Mouse (Mus musculus) MEL (cell line): Measurements from ENCODE around the gene 4930579F01Rik. TPM values are rescaled to one million over a fixed set of nuclear protein-coding genes. Genes with fewer than 3 reads are reported as not detected.

Experiments
- DNase-seq: peaks from one replicate; pipeline ENCODE4 v3.0.0; 2011; ENCODE audit warnings: low read depth, low spot score
- H3K27ac ChIP-seq: 2 replicates; pipeline ENCODE4 v1.5.1; 2012; ENCODE audit warnings: low read depth, mild to moderate bottlenecking, control low read depth, low read length, moderate library complexity; ENCODE audit not compliant: control insufficient read depth
- H3K27me3 ChIP-seq, 2 experiments: fragments of 150-350 bp in 1 of 2; sonication (generic) in 1 of 2; 2 replicates each; pipeline ENCODE4 v1.6.1; 2012; ENCODE audit warnings: low read length in 2 of 2, mild to moderate bottlenecking in 2 of 2, improper control_type of control experiment in 1 of 2, moderate library complexity in 1 of 2; ENCODE audit not compliant: insufficient read depth in 2 of 2, control insufficient read depth in 1 of 2
- H3K36me3 ChIP-seq, 2 experiments: 2 replicates each; pipeline ENCODE4 v1.6.1; 2012 to 2014; ENCODE audit warnings: low read length in 2 of 2, improper control_type of control experiment in 1 of 2, inconsistent platforms in 1 of 2, mild to moderate bottlenecking in 1 of 2; ENCODE audit not compliant: insufficient read depth in 2 of 2, control insufficient read depth in 1 of 2
- H3K4me1 ChIP-seq, 2 experiments: fragments of 150-350 bp in 1 of 2; sonication (generic) in 1 of 2; 2 replicates each; pipeline ENCODE4 v1.6.1; 2012; ENCODE audit warnings: low read length in 2 of 2, improper control_type of control experiment in 1 of 2, mild to moderate bottlenecking in 1 of 2; ENCODE audit not compliant: insufficient read depth in 2 of 2, control insufficient read depth in 1 of 2
- H3K4me3 ChIP-seq, 2 experiments: fragments of 150-350 bp in 1 of 2; sonication (generic) in 1 of 2; 2 replicates each; pipeline ENCODE4 v1.5.1; 2012; ENCODE audit warnings: low read depth in 2 of 2, low read length in 2 of 2, mild to moderate bottlenecking in 2 of 2, moderate library complexity in 2 of 2, control low read depth in 1 of 2, improper control_type of control experiment in 1 of 2; ENCODE audit not compliant: control insufficient read depth in 1 of 2, insufficient read depth in 1 of 2
- H3K79me2 ChIP-seq: 2 replicates; pipeline ENCODE4 v1.6.1; 2012; ENCODE audit warnings: mild to moderate bottlenecking, low read length, moderate library complexity; ENCODE audit not compliant: control insufficient read depth, poor library complexity, insufficient read depth
- H3K9ac ChIP-seq: 2 replicates; pipeline ENCODE4 v1.6.1; 2012; ENCODE audit warnings: low read depth, mild to moderate bottlenecking, control low read depth, low read length, moderate library complexity; ENCODE audit not compliant: control insufficient read depth, poor library complexity, severe bottlenecking
- H3K9me3 ChIP-seq: fragments of 150-350 bp; sonication (generic); replicated peaks from 2 replicates; pipeline ENCODE4 v1.6.1; 2012; ENCODE audit warnings: mild to moderate bottlenecking, low read length, improper control_type of control experiment, moderate library complexity; ENCODE audit not compliant: insufficient read depth
- CHD1 ChIP-seq: IDR thresholded peaks from 2 replicates; pipeline ENCODE4 v1.6.1; 2012; ENCODE audit warnings: low read depth, mild to moderate bottlenecking, inconsistent platforms, low read length, improper control_type of control experiment
- CHD2 ChIP-seq: IDR thresholded peaks from 2 replicates; pipeline ENCODE4 v1.6.1; 2011; ENCODE audit warnings: low read length, improper control_type of control experiment
- CTCF ChIP-seq, 3 experiments: IDR thresholded peaks in 2 of 3; conservative IDR thresholded peaks in 1 of 3; 2 replicates each; pipeline ENCODE4 v1.5.1; 2011 to 2012; ENCODE audit warnings: low read length in 3 of 3, low read depth in 2 of 3, mild to moderate bottlenecking in 2 of 3, improper control_type of control experiment in 1 of 3, inconsistent platforms in 1 of 3, mixed read lengths in 1 of 3, moderate library complexity in 1 of 3; ENCODE audit not compliant: control insufficient read depth in 1 of 3, insufficient read depth in 1 of 3, poor library complexity in 1 of 3, severe bottlenecking in 1 of 3
- E2F4 ChIP-seq: IDR thresholded peaks from 2 replicates; pipeline ENCODE4 v1.6.1; 2011; ENCODE audit warnings: low read depth, low read length, improper control_type of control experiment, borderline replicate concordance
- ELF1 ChIP-seq: IDR thresholded peaks from 2 replicates; pipeline ENCODE4 v1.6.1; 2014; ENCODE audit warnings: low read depth, mild to moderate bottlenecking, inconsistent platforms, low read length, improper control_type of control experiment, moderate library complexity
- EP300 ChIP-seq, 2 experiments: IDR thresholded peaks; 2 replicates each; pipeline ENCODE4 v1.6.1; 2011; ENCODE audit warnings: improper control_type of control experiment in 2 of 2, low read length in 2 of 2, low read depth in 1 of 2, mild to moderate bottlenecking in 1 of 2
- ETS1 ChIP-seq: IDR thresholded peaks from 2 replicates; pipeline ENCODE4 v1.6.1; 2012; ENCODE audit warnings: low read depth, mild to moderate bottlenecking, inconsistent platforms, low read length, improper control_type of control experiment, moderate library complexity
- JUND ChIP-seq: IDR thresholded peaks from 2 replicates; pipeline ENCODE4 v1.6.1; 2011; ENCODE audit warnings: low read depth, mild to moderate bottlenecking, improper control_type of control experiment, low read length
- MAFK ChIP-seq: IDR thresholded peaks from 2 replicates; pipeline ENCODE4 v1.6.1; 2011; ENCODE audit warnings: low read depth, mild to moderate bottlenecking, low read length, improper control_type of control experiment, borderline replicate concordance
- MAX ChIP-seq: IDR thresholded peaks from 2 replicates; pipeline ENCODE4 v1.6.1; 2011; ENCODE audit warnings: low read length, improper control_type of control experiment
- MEF2A ChIP-seq: IDR thresholded peaks from 2 replicates; pipeline ENCODE4 v1.6.1; 2014; ENCODE audit warnings: low read depth, mild to moderate bottlenecking, inconsistent platforms, low read length, improper control_type of control experiment; ENCODE audit not compliant: poor library complexity, insufficient replicate concordance, severe bottlenecking; ENCODE audit errors: extremely low read depth
- MXI1 ChIP-seq: IDR thresholded peaks from 2 replicates; pipeline ENCODE4 v1.6.1; 2011; ENCODE audit warnings: mild to moderate bottlenecking, low read depth, low read length, improper control_type of control experiment
- MYB ChIP-seq: IDR thresholded peaks from 2 replicates; pipeline ENCODE4 v1.6.1; 2011; ENCODE audit warnings: mild to moderate bottlenecking, low read depth, low read length, improper control_type of control experiment
- POLR2A ChIP-seq, 2 experiments: IDR thresholded peaks; 2 replicates each; pipeline ENCODE4 v1.6.1; 2011 to 2012; ENCODE audit warnings: low read length in 2 of 2, mild to moderate bottlenecking in 2 of 2, control low read depth in 1 of 2, improper control_type of control experiment in 1 of 2, low read depth in 1 of 2, moderate library complexity in 1 of 2; ENCODE audit not compliant: control insufficient read depth in 1 of 2, insufficient read depth in 1 of 2, poor library complexity in 1 of 2
- POLR2AphosphoS2 ChIP-seq: IDR thresholded peaks from 2 replicates; pipeline ENCODE4 v1.6.1; 2011; ENCODE audit warnings: low read length, improper control_type of control experiment
- TAL1 ChIP-seq: IDR thresholded peaks from 2 replicates; pipeline ENCODE4 v1.6.1; 2012; ENCODE audit warnings: mild to moderate bottlenecking, inconsistent platforms, low read length, moderate library complexity, mixed read lengths
- TBP ChIP-seq: IDR thresholded peaks from 2 replicates; pipeline ENCODE4 v1.8.0; 2011; ENCODE audit warnings: low read depth, low read length, improper control_type of control experiment
- UBTF ChIP-seq: IDR thresholded peaks from 2 replicates; pipeline ENCODE4 v1.6.1; 2012; ENCODE audit warnings: low read depth, mild to moderate bottlenecking, inconsistent platforms, low read length, improper control_type of control experiment, moderate library complexity, borderline replicate concordance; ENCODE audit not compliant: insufficient read depth
- USF1 ChIP-seq: IDR thresholded peaks from 2 replicates; pipeline ENCODE4 v1.6.1; 2014; ENCODE audit warnings: low read depth, mild to moderate bottlenecking, inconsistent platforms, low read length, improper control_type of control experiment, moderate library complexity
- polyA plus RNA-seq, 2 experiments: library from polyadenylated mRNA; stranded (reverse) in 1 of 2; unstranded in 1 of 2; fragments of >175 nt in 1 of 2; fragments of >200 nt in 1 of 2; gene quantifications; 2 replicates each; pipeline versions ENCODE4 v1.2.1 to v1.2.4; 2012; ENCODE audit warnings: low replicate concordance in 2 of 2, low read depth in 1 of 2; ENCODE audit not compliant: insufficient read length in 2 of 2, insufficient read depth in 1 of 2, missing spikeins in 1 of 2
- total RNA-seq: library from RNA; depleted of rRNA; stranded (reverse); fragments of 300-350 nt; gene quantifications from 2 replicates; pipeline ENCODE4 v1.2.3, GENCODE M21; 2012

Gene 4930579F01Rik
- total and polyA plus RNA-seq, 3 experiments: not detected

DNA sequence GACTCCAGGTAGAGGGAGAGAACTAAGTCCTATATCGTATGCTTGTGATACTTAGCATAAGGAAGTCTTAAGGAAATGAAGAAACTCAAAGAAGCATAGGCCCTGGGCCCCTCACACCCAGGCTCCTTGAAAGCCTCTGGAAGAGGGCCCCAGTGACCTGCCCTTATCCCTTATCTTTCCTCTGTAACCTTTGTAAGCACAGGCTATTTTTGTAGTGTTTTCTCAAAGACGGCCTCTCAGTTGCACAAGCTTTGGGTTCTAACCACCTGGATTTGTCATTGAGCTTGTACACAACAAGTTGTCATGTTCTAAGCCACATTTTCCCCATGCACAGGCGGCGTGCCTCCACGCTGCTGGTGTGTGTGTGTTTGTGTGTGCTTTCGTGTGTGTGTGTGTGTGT is 64.5 kb downstream of the 4930579F01Rik start:
- TF ChIP-seq UBTF (no peak), CHD2 (no peak), TAL1 (no peak)
- TF ChIP-seq, all 39 proteins: peak for 0
- Histone ChIP-seq H3K4me1 (peaks cover 0 to 8% of the 10 kb centered on the region in 2 experiments; a peak in 2 of 4 replicates), H3K9ac (no peak overlapping the region), H3K79me2 (no peaks in the 10 kb centered on the region), H3K9me3 (no peaks in the 10 kb centered on the region), H3K4me3 (no peak overlapping the region), H3K27ac (no peak overlapping the region), H3K36me3 (peaks cover 0 to 6% of the 10 kb centered on the region in 2 experiments; a peak in 2 of 4 replicates), H3K27me3 (no peaks in the 10 kb centered on the region)
- no peak for DNase-seq

DNA sequence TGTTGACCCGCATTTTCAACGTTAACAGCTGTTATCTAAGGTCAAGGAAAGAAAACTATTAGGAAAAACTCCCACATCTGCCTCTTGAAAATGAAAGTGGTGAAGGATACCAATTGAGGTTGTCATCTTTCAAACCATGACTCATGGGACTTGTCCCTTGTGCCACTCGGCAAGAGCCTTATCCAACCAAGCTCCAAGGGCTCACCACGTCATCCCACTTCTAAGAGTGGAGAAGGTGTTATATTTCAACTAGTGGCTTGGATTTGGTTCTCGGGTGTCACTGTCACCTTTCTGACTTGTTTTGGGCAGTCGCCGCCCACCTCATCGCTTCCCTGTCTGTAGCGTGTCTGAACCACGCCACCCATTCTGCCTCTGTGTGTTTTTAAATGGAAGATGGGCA is 69.8 kb downstream of the 4930579F01Rik start:
- H3K27ac ChIP-seq: no peak overlapping the region
- no peaks in the 10 kb centered on the region for H3K79me2 ChIP-seq
- H3K4me3 ChIP-seq: no peak overlapping the region
- H3K9me3 ChIP-seq: no peaks in the 10 kb centered on the region
- TF ChIP-seq MEF2A (no peak), JUND (no peak), CTCF (IDR thresholded peaks at IDR 0.05 in 2 of 3, conservative IDR thresholded peaks at IDR 0.05 in 1 of 3; ENCODE audit: control insufficient read depth in 1 of 3, insufficient read depth in 1 of 3, low read depth in 2 of 3, low read length in 3 of 3, poor library complexity in 1 of 3, severe bottlenecking in 1 of 3) (no peak), USF1 (no peak), MXI1 (no peak), POLR2A (IDR thresholded peaks at IDR 0.05; ENCODE audit: control insufficient read depth in 1 of 2, insufficient read depth in 1 of 2, low read depth in 1 of 2, low read length in 2 of 2, poor library complexity in 1 of 2) (no peak), MAFK (no peak), ELF1 (no peak), ETS1 (no peak), TBP (no peak), CHD1 (no peak), E2F4 (no peak), POLR2AphosphoS2 (no peak), MYB (no peak), EP300 (IDR thresholded peaks at IDR 0.05; ENCODE audit: low read depth in 1 of 2, low read length in 2 of 2) (no peak), MAX (no peak), UBTF (no peak)
- H3K27me3 ChIP-seq: no peaks in the 10 kb centered on the region
- H3K4me1 ChIP-seq: peaks cover 0 to 8% of the 10 kb centered on the region in 2 experiments; a peak in 2 of 4 replicates
- no peak for DNase-seq
- H3K36me3 ChIP-seq: peaks cover 0 to 6% of the 10 kb centered on the region in 2 experiments; a peak in 2 of 4 replicates
- H3K9ac ChIP-seq: no peak overlapping the region
